Mouse (Mus musculus) mesoderm, embryonic 11.5 days (tissue): ENCODE results near the gene Dnali1.

Source experiments
- DNase-seq: peaks from one replicate; pipeline ENCODE4 v3.0.0-alpha.2; 2012; ENCODE audit warnings: low read depth, low spot score

Gene Dnali1

GRCm38 (mm10) chr4:125065517-125066307 lies at the start of gene Dnali1:
Dnali1 (minus strand) TSS chr4:125065703.
- peak; percentile 72 for DNase-seq

GRCm38 (mm10) chr4:125115081-125115480 lies 49.6 kb upstream of the Dnali1 start:
- no peak for DNase-seq

- DNase-seq, result peak; percentile 89
Observed at GRCm38 (mm10) chr4:125114638-125115037, 49.1 kb upstream of the Dnali1 start.

GRCm38 (mm10) chr4:125105354-125105753 lies 39.9 kb upstream of the Dnali1 start:
- no peak for DNase-seq

- no peak for DNase-seq
Observed at GRCm38 (mm10) chr4:125101334-125101733, 35.8 kb upstream of the Dnali1 start.

GRCm38 (mm10) chr4:125099458-125099857 lies 34.0 kb upstream of the Dnali1 start:
- peak; percentile 89 for DNase-seq

GRCm38 (mm10) chr4:125097412-125097811 lies 31.9 kb upstream of the Dnali1 start:
- no peak for DNase-seq

- no peak for DNase-seq
Observed at GRCm38 (mm10) chr4:125096066-125096465, 30.6 kb upstream of the Dnali1 start.

GRCm38 (mm10) chr4:125093031-125093430 lies 27.5 kb upstream of the Dnali1 start:
- DNase-seq, result no peak

- peak; percentile 71 for DNase-seq
Observed at GRCm38 (mm10) chr4:125085346-125085841, 19.9 kb upstream of the Dnali1 start.

- DNase-seq, result peak; percentile 92
Observed at GRCm38 (mm10) chr4:125084403-125085345, 19.2 kb upstream of the Dnali1 start, which contains the start of gene Meaf6. Meaf6 (plus strand) TSS chr4:125085134.

GRCm38 (mm10) chr4:125078698-125079097 lies 13.2 kb upstream of the Dnali1 start:
- no peak for DNase-seq

GRCm38 (mm10) chr4:125077700-125078099 lies 12.2 kb upstream of the Dnali1 start:
- no peak for DNase-seq

- peak; percentile 94 for DNase-seq
Observed at GRCm38 (mm10) chr4:125066490-125067370, 1.2 kb upstream of the Dnali1 start, which contains the start of gene Snip1. Snip1 (plus strand) TSS chr4:125066672.

- DNase-seq, result no peak
Observed at GRCm38 (mm10) chr4:125063829-125064228, 1.7 kb downstream of the Dnali1 start.

- peak; percentile 81 for DNase-seq
Observed at GRCm38 (mm10) chr4:125059025-125059424, 6.5 kb downstream of the Dnali1 start.

GRCm38 (mm10) chr4:125058033-125058432 lies 7.5 kb downstream of the Dnali1 start:
- no peak for DNase-seq

GRCm38 (mm10) chr4:125057273-125057672 lies 8.2 kb downstream of the Dnali1 start:
- no peak for DNase-seq

GRCm38 (mm10) chr4:125056476-125056875 lies 9.0 kb downstream of the Dnali1 start:
- no peak for DNase-seq

GRCm38 (mm10) chr4:125055385-125055784 lies 10.1 kb downstream of the Dnali1 start:
- no peak for DNase-seq

- DNase-seq, result no peak
Observed at GRCm38 (mm10) chr4:125044454-125044853, 21.0 kb downstream of the Dnali1 start.
